Mouse (Mus musculus): Measurements from ENCODE around the gene Eya3.
A peak's percentile ranks its signal among the peaks of the same experiment; 100 is the strongest.
"Not testable (repeated sequence)": the region's sequence is repeated elsewhere in the genome, so short reads cannot be mapped to it uniquely, and the experiment has no call there.

Gene Eya3

DNA sequence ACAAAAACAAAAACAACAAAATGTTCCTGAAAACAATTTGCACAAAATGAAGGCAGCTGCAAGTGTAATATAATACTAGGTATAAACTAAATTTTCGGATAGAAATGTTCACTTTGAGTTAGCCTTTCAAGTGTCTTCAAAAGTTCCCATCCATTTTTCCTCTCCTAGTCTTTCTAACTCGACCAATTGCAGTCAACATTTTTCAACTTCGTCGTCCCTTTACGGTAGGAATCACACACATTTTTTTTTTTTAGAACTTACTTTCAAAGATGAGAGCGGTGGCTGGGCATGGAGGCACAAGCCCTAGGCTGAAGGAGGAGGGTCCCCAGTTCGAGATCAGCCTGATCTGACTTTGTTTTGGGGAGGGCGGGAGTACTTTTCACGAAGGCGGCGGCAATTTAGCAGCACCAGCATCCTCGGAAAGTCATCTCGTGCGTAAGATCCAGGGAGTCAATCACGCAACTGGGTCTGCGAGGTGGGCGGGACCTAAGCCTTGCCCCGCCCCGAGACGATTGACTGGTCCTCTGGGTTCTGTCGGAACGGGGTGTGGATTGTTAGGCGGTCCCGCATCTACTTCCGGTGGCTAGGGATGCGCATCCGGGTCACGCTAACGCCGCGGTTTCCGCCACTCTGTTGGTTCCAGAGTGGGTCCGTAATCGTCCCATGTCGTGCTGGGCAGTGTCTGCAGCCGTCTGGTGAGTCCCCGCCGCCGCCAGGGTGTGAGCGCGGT lies at the start of gene Eya3:
Gene Eya3 (plus strand): TSS at position 527 of the 730 bp plus-strand sequence.
- DNase-seq (ENCODE audit: low read depth in 1 of 2, low spot score in 2 of 2) = peak; percentile 87

DNA sequence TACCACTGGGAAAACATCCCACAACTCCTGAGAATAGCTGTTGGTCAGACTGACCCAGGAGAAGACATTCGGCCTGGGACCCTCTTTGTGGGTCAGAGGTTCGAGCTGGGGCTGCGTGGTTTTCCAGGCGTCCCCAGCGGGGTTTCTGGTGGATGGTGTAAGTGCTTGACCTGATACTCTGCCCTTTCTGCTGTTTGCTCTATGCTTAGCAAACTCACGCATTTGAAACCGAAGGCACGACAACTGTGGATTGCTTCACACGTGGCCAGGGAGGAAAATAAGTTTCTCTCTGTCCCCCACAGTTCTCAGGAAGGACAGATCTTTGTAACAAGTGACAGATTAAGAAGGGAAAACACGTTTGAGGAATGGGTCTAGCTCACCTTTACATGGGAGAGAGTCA lies 48.1 kb upstream of the Eya3 start:
- DNase-seq (ENCODE audit: low read depth in 1 of 2, low spot score in 2 of 2) = no peak

DNA sequence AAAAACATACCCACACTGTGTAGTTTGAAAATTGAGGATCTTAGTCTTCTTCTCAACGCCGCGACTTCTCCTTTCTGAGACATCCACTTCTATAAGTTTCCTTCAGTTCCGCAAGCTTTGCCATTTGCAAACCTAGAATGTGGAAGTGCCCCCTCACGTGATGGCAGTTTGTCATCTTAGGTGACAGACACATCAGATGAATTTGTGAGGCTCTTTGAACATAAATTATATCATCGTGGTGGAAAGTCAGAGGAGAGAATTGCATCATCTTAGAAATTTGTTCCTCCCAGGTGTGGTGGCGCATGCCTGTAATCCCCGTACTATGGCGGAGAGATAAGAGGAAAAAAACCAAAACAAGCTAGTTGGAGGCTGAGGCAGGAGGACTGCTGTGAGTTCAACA lies 45.8 kb upstream of the Eya3 start:
- DNase-seq (ENCODE audit: low read depth in 1 of 2, low spot score in 2 of 2) = peak; percentile 84 to 86

DNA sequence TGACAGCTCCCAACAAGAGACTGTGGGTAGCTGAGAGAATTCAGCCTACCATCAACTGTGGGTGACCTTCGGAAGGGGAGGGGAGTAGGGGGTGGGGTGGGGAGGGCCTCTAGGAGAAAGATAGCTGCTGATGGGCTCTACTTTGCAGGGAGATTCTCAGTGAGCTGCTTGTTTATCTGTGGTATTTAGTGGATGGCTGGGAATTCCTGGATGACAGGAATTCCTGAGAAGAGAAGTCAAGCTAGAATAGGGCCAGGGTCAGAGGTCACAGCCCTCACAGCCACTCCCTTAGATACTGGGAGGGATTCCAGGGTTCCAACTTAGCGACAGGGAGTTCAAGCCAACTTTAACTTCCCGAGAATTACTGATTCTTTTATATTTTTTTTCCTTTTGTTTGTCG lies 44.6 kb upstream of the Eya3 start:
- no peak for DNase-seq (ENCODE audit: low read depth in 1 of 2, low spot score in 2 of 2)

DNA sequence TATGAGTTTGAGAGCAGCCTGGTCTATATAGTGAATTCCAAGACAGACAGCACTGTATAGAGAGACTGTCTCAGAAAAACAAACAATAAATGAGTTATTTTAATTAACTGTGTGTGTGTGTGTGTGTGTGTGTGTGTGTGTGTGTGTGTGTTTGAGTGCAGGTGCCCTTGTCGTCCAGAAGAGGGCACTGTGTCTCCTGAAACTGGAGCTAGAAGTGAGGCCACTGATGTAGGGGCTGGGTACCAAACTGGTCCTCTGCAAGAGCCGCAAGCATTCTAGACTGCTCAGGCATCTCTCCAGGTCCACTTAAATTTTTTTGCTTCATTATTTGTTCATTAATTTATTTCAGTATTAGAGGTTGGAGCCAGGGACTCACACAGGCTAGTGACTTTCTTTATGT lies 39.9 kb upstream of the Eya3 start:
- no peak for DNase-seq (ENCODE audit: low read depth in 1 of 2, low spot score in 2 of 2)

DNA sequence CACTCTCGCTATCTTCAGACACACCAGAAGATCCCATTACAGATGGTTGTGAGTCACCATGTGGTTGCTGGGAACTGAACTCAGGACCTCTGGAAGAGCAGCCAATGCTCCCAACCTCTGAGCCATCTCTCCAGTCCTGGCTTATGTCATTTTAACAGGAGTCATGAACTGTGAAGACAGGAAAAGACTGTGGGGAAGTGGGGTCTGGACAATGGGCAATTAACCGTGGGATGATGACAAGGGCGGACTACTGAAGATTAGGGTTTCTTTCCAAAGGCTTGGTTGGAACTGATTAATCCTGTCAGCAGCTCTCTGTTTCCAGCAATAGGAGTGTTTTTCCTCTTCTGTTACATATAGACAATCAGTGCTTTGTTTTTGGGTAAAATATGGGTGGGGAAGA lies 39.0 kb upstream of the Eya3 start:
- no peak for DNase-seq (ENCODE audit: low read depth in 1 of 2, low spot score in 2 of 2)

DNA sequence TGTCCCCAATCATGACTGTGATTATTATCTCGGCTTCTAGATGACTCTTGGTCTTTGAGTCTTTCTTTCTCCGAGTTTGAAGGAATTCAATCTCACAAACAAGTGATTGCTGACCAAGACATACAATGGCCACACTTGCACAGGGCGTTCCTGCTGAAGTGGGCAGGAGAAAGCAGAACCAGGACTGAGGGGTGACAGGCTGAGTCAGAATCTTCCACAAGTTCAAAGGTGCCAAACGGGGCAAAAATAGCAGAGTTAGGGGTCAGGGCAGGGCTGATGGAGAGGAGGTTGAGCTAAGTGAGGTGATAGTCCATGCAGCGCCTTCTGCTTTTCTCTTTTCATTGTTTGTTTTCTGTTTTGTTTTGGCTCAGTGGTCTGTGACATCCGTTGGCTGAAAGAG lies 38.3 kb upstream of the Eya3 start:
- no peak for DNase-seq (ENCODE audit: low read depth in 1 of 2, low spot score in 2 of 2)

DNA sequence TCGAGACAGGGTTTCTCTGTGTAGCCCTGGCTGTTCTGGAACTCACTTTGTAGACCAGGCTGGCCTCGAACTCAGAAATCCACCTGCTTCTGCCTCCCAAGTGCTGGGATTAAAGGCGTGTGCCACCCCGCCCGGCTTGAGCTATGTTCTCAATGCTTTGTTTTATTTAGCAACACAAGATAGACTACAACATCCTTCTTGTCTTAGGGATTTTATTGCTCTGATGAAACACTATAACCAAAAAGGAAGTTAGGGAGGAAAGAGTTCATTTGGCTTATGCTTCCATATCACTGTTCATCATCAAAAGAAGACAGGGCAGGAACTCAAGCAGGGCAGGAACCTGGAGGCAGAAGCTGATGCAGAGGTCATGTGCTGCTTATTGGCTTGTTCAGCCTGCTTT lies 37.5 kb upstream of the Eya3 start:
- not testable (repeated sequence) for DNase-seq (ENCODE audit: low read depth in 1 of 2, low spot score in 2 of 2)

DNA sequence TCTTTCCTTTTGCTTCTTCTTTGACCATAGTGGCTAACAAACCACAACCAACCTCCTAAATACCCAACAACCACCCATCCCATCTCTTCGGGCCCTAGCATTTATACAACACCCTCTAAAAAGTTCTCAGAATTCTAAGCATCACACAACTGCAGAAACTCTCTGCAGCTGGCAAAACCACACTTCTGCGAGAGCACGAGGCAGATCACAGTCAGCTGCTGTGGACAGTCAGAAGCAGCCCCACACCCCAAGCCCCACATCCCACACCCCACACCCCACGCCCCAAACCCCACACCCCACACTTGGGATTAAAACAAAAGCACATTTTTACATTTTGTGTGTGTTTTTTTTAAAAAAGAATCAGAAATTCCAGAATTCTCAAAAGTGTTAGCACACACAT lies 35.3 kb upstream of the Eya3 start:
- DNase-seq (ENCODE audit: low read depth in 1 of 2, low spot score in 2 of 2) = no peak

DNA sequence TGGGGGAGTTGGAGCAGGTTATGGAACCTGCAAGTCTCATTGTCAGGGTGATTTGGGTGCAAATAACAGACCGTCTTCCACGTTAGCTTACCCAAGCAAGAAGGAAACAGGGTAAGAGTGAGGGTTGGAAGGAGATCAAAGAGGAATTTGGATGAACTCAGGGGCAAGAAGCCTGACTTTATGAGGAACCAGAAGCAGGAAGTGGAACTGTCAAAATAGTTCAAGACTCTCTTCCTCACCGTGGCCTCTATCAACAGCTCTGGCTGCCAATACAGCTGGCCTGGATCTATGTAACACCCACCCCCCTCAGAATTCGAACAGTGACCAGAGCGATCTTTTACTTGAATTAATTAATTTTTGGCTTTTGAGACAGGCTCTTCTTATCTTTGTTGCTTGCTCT lies 33.0 kb upstream of the Eya3 start:
- DNase-seq (ENCODE audit: low read depth in 1 of 2, low spot score in 2 of 2) = no peak

DNA sequence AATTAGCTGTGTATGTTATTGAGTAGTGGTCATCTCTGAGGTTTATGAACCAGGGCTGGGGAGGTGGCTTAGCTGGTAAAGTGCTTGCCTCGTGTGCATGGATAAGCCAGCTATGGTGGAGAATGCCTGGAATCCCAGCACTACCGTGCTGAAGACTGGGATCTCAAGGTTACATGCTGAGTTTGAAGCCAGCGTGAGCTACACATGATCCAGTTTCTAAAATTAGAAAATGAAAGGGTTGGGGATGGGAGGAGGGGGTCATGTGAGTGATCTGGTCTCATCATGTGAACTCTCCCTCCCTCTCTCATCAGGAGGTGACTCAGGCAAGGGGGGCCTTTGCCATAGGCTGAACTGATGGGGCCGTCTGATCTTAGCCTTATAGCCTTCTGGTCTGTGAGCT lies 30.6 kb upstream of the Eya3 start:
- no peak for DNase-seq (ENCODE audit: low read depth in 1 of 2, low spot score in 2 of 2)

DNA sequence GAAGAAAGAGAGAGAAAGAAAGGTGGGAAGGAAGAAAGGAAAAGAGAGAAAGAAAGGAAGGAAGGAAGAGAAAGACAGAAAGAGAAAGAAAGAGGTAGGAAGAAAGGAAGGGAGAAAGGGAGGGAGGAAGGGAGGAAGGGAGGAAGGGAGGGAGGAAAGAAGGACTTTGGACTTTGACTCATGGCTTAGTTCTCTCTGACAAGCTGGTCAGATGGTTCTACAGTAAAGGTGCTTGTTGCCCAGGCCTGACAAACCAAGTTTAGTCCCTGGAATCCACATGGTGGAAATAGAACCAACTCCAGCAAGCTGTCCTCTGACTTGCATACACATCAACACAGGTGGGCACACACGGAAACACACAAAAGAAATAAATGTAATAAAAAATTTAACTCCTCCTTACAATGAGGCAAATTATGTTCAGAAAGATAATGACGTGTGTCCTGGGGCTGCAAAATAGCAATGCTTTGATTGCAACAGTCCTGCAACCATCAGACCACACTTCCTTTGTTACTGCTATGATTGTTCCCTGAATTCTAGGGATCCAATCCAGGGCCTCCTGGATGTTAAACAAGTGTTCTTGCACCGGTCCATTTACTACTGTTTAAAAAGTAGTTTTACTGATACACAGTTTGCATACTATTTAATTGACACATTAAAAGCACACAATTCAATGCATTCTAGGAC lies 28.3 kb upstream of the Eya3 start:
- no peak for DNase-seq (ENCODE audit: low read depth in 1 of 2, low spot score in 2 of 2)

DNA sequence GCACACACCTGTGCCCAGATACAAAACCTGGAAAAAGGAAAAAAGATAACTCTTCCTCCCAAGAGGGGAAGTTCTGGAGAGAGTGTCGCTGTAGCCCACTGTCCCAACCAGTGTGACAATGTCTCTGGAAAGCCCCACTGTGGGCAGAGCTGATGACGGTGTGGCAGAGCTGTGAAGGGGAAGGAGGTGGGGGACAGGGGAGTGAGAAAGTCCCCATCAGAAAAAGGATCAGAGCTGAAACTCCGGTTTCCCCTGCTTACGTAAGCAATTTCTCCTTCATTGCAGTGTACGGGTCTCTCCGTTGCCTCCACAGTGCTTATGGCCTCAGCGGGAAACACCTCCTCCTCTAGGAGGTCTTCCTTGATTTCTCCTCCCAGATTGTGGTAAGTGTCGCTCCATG lies 27.5 kb upstream of the Eya3 start:
- peak in 1 of 2 experiments; percentile 64 for DNase-seq (ENCODE audit: low read depth in 1 of 2, low spot score in 2 of 2)

DNA sequence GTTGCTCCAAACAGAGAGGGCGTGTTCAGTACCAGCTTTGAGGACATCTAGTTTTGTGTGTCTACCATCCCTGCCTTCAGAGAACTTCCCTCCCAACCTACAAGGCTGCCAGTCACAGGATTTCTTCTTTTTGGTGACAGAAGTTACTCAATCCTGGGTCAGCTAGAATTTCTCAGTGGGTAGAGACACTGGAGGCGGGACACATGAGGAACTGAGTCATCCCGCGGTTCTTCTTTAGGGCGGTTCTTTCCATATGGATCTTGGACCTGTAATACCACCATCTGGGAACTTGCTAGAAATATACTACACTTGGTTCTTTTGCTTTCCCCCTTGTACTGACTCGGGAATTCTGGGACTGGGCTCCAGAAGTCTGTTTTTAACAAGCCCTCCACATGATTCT lies 20.9 kb upstream of the Eya3 start:
- peak; percentile 59 to 69 for DNase-seq (ENCODE audit: low read depth in 1 of 2, low spot score in 2 of 2)

DNA sequence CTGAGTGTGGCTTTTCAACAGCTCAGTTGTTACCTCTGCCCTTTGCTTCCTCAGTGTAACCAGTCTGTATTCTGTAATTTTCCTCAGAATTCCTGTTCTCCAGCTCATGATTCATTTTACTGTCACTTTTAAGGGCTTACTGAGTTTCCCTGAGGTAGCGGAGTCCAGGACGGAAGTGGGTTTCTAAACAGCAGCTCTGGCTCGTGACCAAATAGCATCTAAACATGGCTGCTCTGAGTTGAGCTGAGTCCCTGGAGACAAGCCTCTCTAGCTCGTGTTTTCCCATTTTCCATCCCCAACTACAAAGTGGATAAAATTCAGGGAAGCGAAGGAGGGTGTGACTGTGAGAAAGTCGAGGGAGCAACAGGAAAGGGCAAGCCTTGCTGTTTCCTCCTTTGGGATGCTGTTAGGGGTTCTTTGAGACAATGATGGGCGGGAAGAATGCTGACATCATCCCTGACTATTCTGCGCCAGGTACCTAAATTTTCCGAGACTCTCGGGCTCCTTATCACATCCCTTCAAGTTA lies 19.9 kb upstream of the Eya3 start:
- DNase-seq (ENCODE audit: low read depth in 1 of 2, low spot score in 2 of 2) = no peak

DNA sequence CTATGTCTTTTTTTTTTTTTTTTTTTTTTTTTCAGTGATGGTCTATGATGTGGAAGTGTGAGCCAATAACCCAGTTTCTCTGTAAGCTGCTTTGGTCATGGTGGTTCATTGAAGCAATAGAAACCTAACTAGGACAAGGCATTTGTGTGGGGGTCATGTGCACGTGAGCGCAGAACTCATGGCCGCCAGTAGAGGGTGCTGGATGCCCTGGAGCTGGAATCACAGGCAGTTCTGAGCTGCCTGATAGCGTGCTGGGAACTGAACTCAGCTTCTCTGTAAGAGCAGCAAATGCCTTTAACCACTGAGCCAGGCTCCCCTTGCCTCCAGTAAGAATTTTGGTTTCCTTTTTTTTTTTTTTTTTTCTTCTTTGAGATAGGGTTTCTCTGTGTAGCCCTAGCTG lies 18.7 kb upstream of the Eya3 start:
- no peak for DNase-seq (ENCODE audit: low read depth in 1 of 2, low spot score in 2 of 2)

DNA sequence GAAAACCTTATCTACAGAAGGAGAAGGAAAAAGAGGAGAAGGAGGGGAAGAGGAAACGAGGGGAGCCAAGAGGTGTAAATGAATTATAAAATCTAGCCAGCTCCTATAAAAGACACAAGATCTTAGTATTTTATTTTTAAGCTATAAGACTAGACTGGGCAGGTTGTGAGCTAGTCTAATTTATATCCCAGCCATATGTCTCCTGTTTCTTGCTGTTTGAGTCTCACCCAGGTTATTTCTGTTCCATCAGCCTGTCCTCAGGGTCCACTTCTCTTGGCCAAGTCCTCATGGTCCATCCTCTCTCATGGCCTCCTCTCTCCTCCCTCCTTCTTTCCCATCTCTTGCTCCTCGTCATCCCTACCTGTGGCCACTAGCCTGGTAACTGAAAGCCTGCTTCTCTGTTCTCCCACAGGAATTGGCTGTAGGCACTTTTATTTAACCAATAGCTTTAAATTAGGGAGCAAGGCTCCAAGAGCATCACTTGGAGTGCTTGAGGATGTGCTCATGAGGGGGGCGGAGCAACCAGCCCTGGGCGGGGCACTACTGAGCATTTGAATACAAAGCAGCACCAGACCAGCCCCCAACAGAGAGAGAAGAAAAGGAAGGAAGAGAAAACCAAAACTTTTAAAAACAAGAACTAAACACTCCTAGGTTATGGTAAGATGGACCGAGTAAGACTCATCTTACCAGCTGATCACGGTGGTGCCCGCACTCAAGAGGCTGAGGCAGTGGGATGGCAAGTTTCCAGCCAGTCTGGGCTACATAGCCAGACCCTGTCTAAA lies 17.3 kb upstream of the Eya3 start:
- no peak for DNase-seq (ENCODE audit: low read depth in 1 of 2, low spot score in 2 of 2)

DNA sequence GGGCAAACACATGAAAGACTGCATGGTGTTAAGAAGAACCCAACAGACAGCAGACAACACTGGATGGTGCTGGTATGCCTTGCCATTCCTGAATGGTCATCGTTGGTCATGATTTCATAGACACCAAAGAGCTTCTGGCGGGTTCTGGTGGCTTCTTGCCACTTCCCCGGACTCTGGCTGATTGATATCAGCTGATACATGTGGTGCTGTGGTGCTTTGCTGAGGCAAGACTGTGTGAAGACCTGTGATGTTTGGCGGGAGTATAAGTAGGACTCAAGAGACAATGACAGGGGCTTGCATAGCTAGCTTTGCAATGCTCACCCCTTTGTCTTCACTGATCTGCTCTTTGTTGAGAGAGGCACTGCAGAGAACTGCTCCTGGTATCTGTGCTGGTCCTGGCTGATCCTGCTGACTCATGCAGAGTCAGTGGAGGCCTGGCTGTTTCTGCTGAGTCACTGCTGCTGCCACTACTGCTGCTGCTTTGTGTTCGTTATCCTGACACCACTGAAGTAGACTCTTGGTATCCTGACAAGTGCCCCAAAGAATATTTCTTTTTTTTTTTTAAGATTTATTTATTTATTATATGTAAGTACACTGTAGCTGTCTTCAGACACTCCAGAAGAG lies 14.6 kb upstream of the Eya3 start:
- DNase-seq (ENCODE audit: low read depth in 1 of 2, low spot score in 2 of 2) = no peak

DNA sequence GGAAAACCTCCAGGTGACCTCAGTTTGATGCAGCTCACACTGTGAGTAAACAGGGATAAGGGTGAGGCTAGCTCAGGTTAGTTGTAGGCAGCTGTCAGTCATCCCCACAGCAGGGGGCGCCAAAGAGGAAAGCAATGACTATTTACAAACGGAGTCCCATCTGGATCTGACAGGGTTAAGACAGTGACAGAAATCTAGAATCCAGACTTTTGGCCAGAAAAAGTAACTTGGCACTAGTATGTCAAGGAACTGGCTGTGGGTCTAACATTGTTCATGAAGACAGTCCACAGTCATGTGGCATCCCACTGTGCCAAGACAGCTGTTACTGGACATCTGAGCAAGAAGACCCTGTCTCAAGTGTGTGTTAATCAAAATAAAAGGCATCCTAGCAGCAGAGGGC lies 10.0 kb upstream of the Eya3 start:
- no peak for DNase-seq (ENCODE audit: low read depth in 1 of 2, low spot score in 2 of 2)

DNA sequence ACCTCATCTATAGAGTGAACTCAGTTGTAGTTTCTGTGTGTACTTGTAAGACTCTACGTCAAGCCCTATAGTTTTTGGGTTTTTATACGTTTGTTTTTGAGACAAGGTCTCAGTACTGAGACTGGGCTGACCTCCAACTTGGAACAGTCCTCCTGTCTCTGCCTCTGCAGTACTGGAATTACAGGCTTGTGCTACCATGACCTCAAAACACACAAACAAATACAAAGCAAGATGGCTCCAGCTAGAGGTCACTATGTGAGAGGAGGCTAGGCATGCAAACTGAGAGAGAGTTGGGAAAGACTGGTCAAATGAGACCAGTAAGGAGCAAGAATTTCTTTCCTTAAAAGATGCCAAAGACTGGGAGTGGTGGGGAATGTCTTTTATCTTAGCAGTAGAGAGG lies 2.8 kb upstream of the Eya3 start:
- DNase-seq (ENCODE audit: low read depth in 1 of 2, low spot score in 2 of 2) = no peak

DNA sequence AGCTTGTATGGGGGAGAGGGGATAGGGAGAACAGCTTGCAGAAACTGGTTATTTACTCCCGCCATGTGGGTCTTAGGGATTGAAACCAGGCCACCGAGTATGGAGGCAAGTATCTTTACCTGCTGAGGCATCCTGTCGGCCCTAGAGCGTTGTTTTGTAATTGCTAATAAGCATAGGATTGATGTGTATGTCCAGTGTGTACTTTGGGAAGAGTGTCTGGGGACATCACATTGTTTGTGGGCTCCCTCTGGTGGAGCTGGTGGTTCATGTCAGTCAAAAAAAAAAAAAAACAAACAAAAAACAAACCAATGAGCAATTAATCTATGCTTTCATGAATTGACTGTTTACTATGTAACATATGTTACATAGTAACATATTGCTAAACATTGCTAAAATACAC lies 2.2 kb upstream of the Eya3 start:
- DNase-seq (ENCODE audit: low read depth in 1 of 2, low spot score in 2 of 2) = no peak
